Mouse (Mus musculus) spleen, adult 2 months (tissue): ENCODE results near the gene Ispd.

ENCODE experiments used
- CTCF ChIP-seq: fragments of 200-500 bp; IDR thresholded peaks from 2 replicates; pipeline ENCODE4 v1.5.1; 2011; ENCODE audit warnings: mild to moderate bottlenecking, inconsistent platforms; ENCODE audit not compliant: insufficient read depth, insufficient read length, insufficient replicate concordance; ENCODE audit errors: extremely low read depth
- POLR2A ChIP-seq: fragments of 200-500 bp; IDR thresholded peaks from 2 replicates; pipeline ENCODE4 v1.6.1; 2011; ENCODE audit warnings: low read depth, low read length, inconsistent platforms

DNA sequence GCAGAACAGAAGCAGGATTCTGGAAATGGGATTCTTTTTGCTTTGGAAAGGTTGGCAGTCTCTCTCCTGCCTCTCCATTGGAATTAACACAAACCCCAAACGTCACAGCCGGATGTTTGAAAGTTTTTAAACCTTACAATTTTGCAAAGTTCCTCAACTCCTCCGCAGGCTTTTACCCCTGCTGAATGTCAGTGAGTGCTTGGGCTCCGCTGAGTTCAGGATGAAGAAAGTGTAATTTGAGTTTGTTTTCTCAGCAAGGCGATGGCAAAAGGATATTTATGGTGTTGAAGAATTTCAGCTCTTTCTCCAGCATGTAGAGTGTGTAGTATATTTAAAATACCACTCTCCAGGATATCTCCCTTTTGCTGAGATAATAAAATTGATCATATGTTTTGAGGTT is 336.3 kb downstream of the Ispd start:
- TF ChIP-seq CTCF = no peak
- no peak for TF ChIP-seq POLR2A
